Mouse (Mus musculus) cortical plate, adult 2 months (tissue): Measurements from ENCODE around the gene Trmo. TPM values are rescaled to one million over a fixed set of nuclear protein-coding genes. Genes with fewer than 3 reads are reported as not detected.

Source experiments
- H3K27ac ChIP-seq: fragments of 200-500 bp; 2 replicates; pipeline ENCODE4 v1.5.1; 2012; ENCODE audit warnings: low read length, control low read depth, inconsistent platforms; ENCODE audit not compliant: insufficient read depth
- H3K4me1 ChIP-seq: fragments of 200-500 bp; 2 replicates; pipeline ENCODE4 v1.6.1; 2011; ENCODE audit warnings: low read length; ENCODE audit not compliant: control insufficient read depth, insufficient read depth
- H3K4me3 ChIP-seq: fragments of 200-500 bp; 2 replicates; pipeline ENCODE4 v1.5.1; 2011; ENCODE audit warnings: mild to moderate bottlenecking, low read length, control low read depth; ENCODE audit not compliant: insufficient read depth
- CTCF ChIP-seq: fragments of 200-500 bp; IDR thresholded peaks from 2 replicates; pipeline ENCODE4 v1.5.1; 2011; ENCODE audit warnings: mild to moderate bottlenecking, control low read depth, low read length; ENCODE audit not compliant: insufficient read depth; ENCODE audit errors: extremely low read depth
- POLR2A ChIP-seq: fragments of 200-500 bp; IDR thresholded peaks from 2 replicates; pipeline ENCODE4 v1.6.1; 2011; ENCODE audit warnings: mild to moderate bottlenecking, low read length, control low read depth; ENCODE audit not compliant: insufficient read depth; ENCODE audit errors: extremely low read depth
- polyA plus RNA-seq: library from polyadenylated mRNA; depleted of rRNA; stranded (reverse); fragments of >200 nt; gene quantifications from 2 replicates; pipeline ENCODE4 v1.2.3, GENCODE M21; 2012; rRNA removed

The Trmo gene
- polyA plus RNA-seq, 1 experiment = 5.9 TPM

DNA sequence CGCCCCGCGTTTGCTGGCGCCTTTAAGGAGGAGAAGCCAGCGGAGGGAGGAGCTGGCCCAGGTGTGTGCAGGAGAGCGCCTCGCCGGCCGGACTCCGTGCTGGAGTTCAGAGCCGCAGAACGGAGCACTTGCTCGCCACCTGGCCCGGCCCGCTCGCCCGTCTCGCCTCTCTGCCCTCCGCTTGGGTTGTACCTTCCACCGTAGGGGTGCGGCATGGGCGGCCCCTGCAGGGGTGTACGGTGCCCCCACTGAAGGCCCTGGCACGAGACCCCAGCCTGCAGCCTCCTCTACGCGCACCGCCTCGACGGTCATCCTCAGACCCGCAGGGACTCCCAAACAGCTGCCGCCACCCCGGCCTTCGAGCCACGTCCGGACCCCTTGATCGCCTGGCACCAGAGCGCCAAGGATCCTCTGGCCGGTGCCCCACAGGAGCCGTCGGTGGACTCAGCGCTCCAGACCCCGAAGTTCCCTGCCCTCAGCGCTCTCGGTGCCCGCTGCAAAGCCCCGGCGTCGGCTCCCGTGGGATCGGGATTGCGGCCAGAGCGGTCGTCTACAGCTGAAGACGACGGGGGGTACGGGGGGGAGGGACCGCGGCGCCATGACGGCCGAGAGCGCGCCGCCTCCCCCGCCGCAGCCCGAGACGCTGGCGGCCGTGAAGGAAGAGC is 45.5 kb downstream of the Trmo start, which contains the start of gene Foxe1:
Foxe1 (plus strand) TSS at position 14 of the 665 bp plus-strand sequence.
- Histone ChIP-seq H3K4me1 (no peaks in the 10 kb centered on the region), H3K4me3 (no peak within 1 kb of the TSS), H3K27ac (no peak within 1 kb of the TSS)
- TF ChIP-seq CTCF (no peak), POLR2A (no peak)

DNA sequence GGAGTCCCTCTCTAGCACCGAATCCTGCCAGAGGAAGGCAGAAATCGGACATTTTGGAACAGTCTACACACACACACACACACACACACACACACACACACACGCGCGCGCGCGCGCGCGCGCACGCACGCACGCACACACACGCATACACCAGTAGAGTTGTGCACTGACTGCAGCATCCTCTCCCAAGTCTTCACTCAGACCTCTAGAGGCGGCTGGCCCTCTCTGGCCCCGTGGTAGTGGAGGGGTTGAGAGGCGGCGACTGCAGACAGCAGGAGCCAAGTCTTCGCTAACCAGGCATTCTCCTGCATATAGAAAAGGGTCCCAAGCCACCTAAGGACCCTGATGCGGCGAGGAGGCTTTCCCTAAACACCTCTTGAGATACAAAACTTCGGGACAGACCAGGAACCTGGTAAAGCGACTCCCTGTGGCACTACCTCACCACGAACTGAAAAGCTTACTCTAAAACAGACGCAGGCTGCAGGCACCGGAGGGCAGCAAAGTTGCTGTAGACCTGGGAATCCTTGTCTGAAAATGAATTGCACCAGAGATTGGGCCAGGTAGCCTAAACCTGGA is 46.4 kb downstream of the Trmo start:
- TF ChIP-seq POLR2A (no peak), CTCF (no peak)
- Histone ChIP-seq H3K27ac (no peak overlapping the region), H3K4me3 (no peak overlapping the region), H3K4me1 (no peaks in the 10 kb centered on the region)

DNA sequence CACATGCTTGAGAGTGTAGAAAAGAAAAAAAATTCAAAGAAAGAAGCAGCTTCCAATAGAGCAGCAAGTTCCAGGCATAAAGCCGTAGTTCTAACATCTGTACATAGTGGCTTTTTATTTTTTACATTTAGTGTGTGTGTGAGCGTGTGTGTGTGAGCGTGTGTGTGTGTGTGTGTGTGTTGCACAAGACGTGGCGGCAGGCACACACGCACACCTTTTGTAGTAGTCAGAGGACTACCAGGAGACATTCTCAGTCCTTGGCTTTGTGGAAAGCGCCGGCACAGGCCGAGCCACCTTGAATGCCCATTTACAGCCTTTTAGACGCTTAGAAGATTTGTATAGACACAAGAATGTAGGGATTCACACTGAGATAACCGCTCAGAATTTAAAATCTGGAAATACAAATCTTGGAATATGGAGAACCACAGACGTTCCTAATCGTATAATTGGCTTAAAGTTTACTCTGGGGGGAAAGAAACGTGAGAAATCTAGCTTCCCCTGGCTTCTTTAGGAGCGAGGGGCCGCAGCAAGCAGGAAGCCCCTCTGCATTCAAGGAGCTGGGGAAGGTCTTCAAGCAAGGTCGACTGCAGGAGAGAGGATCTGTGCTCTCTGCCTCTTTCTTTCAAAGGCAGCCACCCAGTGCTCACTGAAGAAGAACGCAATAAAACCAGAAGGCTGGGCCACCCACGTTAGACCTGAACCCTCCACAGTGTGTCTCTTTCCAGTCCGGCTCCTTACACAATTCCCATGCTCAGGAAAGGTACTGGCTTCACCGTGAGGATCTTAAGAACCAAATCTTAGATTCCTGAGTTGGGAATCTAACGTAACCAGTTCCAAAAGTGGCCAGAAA is 47.2 kb downstream of the Trmo start:
- Histone ChIP-seq H3K4me1 (no peaks in the 10 kb centered on the region), H3K27ac (no peak overlapping the region), H3K4me3 (no peak overlapping the region)
- TF ChIP-seq POLR2A (no peak), CTCF (no peak)

DNA sequence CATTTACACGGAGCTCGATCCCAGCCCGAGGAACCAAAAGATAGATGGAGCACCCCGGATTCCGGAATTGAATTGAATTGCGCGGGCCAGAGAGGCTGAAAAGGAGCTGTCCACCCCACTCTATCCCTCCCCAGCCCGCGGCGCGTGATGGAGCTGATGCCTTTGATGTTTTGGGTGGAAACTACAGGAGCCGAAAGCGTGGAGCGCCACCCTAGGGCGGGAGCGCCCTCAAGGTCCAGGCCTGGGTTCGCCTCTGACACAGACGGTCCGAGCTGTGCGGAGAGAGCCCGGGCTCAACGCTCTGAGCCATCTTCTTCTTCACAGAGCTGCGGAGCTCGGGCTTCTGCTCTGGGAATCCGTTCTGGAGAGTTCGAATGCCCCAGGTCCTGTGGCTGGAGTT is 49.7 kb downstream of the Trmo start:
- TF ChIP-seq CTCF (no peak), POLR2A (no peak)
- Histone ChIP-seq H3K4me3 (no peak overlapping the region), H3K4me1 (no peaks in the 10 kb centered on the region), H3K27ac (no peak overlapping the region)

DNA sequence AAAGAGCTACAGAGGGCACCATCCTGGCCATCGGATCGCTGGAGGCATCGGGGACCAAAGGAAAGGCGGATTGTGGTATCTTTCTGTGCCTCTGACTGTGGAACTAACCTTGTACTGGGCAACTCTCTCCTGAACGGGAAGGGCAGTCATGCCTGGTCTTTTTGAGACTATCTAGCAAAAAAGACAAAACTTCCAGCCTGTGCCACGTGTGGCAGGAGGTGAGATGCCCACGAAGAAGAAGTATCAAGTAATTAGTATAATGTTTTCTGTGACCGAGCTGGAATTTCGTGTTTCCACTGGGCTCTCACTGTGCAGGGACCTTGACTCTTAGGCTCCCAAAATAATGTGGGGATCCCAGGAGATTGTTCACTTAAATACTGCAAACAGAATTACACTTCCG is 50.2 kb downstream of the Trmo start:
- no peaks in the 10 kb centered on the region for H3K4me1 ChIP-seq
- H3K4me3 ChIP-seq = no peak overlapping the region
- no peak overlapping the region for H3K27ac ChIP-seq
- TF ChIP-seq CTCF = no peak
- no peak for TF ChIP-seq POLR2A

DNA sequence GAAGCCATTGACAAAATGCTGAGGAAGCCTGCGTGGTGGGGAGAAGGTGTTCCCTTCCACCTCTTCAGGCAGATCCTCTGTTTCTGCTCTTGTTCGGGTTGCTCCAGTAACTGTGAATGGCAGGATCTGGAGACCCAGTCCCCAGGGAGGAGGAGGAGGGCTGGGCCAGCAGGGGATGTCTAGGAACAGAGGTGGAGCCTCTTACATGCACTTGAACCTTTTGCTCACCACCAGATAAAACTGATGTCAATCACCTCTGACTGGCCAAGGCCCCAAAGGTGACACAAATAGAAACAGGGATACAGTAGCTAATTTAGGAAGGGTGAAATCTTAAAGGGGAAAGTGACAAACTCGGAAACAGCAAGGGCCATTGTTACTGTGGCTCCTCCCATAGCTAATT is 51.2 kb downstream of the Trmo start:
- no peaks in the 10 kb centered on the region for H3K4me1 ChIP-seq
- H3K27ac ChIP-seq = no peak overlapping the region
- TF ChIP-seq CTCF = no peak
- no peak for TF ChIP-seq POLR2A
- no peak overlapping the region for H3K4me3 ChIP-seq

DNA sequence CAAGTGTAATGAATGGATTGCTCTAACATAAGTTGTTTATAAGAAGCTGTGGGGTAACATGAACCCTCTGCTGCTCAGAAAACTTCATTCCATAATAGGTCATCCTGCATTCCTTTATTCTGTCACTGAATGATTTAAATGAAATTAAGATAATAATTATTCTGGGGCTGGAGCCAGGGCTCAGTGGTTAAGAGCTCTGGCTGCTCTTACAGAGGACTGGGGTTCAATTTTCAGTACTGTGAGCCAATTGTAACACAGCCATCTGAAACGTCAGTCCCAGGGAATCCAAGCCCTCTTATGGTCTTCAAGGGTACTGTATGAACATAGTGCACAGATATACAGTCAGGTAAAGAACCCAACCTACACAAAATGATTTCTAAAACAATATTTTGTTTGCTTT is 53.4 kb downstream of the Trmo start:
- TF ChIP-seq CTCF = no peak
- no peak for TF ChIP-seq POLR2A
- Histone ChIP-seq H3K4me3 (no peak overlapping the region), H3K27ac (no peak overlapping the region), H3K4me1 (no peaks in the 10 kb centered on the region)

DNA sequence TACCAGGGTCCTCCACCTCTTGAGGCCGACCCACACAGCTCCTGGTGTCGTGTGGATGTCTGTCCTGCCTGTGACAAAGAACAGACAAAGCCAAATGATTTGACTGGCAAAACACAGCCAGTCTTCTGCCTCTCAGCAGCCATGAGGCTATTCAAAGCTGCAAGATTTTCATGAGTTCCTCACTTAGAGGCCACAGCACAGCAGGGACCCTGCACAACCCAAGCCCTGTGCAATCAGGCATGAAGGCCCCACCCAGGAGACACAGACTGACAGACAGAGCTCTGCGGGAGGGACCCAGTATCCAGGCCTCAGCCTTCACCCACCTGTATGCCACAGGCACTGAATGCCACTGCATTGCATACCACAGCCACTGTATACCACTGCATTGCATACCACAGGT is 60.3 kb downstream of the Trmo start:
- Histone ChIP-seq H3K4me3 (no peak overlapping the region), H3K4me1 (no peaks in the 10 kb centered on the region), H3K27ac (no peak overlapping the region)
- TF ChIP-seq POLR2A (no peak), CTCF (no peak)

Other genes starting within 250 kb of the Trmo start
- 17.9 and 20.9 TPM in 2 replicates for gene Xpa, start 193.1 kb downstream of the Trmo start, polyA plus RNA-seq
- not detected in 2 replicates for gene Foxe1, start 45.8 kb downstream of the Trmo start, polyA plus RNA-seq
- not detected in 2 replicates for gene Hemgn, start 24.1 kb upstream of the Trmo start, polyA plus RNA-seq
- 37.2 and 38.6 TPM in 2 replicates for gene Anp32b, start 61.5 kb upstream of the Trmo start, polyA plus RNA-seq
- gene Nans, start 99.8 kb upstream of the Trmo start, polyA plus RNA-seq = 18.4 and 18.6 TPM in 2 replicates
- 1.0 and 1.2 TPM in 2 replicates for gene Trim14, start 146.7 kb upstream of the Trmo start, polyA plus RNA-seq
- gene Coro2a, start 212.8 kb upstream of the Trmo start, polyA plus RNA-seq = 23.2 and 24.4 TPM in 2 replicates